Mouse (Mus musculus) retina, adult 2 months (tissue): Measurements from ENCODE around the gene Laptm5.

Experiments
- DNase-seq: peaks from one replicate; pipeline ENCODE4 v3.0.0-alpha.2; 2012; ENCODE audit warnings: low read depth, low spot score

The Laptm5 gene

DNA sequence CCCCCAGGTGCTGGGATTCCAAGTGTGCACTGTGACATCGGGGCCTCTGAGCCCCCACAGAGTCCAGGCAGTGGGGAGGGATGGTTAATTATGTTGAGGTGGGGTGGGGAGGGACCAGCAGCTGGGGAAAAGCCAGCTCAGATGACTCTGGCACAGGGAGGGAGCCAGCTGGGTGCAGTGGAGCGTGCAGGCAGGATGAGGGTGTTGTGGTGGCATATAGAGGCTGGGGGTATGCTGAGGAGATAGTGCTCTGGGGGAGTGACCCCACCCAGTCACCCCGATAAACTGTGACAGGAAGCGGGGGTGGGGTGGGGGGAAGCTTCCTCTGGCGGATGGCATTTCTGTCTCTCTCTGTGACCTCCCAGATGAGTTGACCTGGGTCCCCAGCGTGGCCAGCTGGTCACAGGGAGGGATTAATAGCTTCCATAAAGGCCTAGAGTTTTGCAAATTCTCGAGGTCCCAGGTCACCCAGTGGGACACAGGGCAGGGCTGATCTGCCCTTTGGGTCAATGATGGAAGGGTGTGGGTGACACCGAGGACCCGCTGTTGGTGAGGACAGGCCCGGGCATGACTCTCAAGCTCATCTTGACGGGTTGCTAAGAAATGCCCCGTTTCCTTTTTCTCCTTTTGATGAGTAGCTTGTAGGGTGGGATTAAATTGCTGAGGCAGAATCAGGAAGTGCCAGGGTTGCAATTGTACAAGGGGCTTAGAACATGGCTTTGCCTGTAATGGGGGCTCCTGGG, 8.2 kb downstream of the Laptm5 start:
- no peak for DNase-seq

DNA sequence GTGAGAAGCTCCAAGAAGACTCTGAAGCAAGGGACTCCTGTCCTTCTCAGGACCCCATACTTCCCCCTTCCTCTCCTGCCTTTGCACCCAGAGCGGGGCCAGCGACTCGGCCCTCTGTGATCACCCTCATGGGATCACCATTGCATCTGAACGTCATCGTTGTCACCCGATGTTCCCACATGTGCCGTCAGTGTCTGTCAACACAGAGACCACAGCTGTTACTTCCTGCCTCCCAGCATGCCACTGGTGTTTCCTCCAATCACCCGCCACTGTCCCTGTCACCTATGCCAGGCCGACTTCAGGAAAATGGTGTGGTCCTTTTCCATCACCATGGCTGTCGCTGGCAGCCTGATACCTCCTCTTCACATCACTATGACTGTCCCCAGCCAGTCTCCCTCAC, 9.1 kb downstream of the Laptm5 start:
- DNase-seq = no peak

DNA sequence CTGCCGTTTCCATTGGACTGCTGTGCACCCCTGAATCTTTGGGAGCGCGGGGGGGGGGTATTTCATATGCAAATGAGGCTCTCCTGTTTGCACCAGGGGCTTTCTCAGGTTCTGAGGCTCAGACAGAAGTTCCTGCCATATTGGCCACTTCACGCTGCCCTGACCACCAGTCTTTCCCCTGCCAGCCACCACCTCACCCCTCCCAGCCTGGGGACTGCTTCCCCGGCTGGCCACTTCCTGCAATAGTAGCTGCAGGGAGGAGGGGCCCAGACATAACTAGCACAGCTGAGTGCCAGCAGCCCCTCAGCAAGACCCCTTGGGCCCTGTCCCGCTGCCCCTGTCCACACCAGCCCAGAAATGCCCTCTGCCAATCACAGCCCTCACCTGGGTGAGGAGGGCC, 13.3 kb downstream of the Laptm5 start:
- no peak for DNase-seq

DNA sequence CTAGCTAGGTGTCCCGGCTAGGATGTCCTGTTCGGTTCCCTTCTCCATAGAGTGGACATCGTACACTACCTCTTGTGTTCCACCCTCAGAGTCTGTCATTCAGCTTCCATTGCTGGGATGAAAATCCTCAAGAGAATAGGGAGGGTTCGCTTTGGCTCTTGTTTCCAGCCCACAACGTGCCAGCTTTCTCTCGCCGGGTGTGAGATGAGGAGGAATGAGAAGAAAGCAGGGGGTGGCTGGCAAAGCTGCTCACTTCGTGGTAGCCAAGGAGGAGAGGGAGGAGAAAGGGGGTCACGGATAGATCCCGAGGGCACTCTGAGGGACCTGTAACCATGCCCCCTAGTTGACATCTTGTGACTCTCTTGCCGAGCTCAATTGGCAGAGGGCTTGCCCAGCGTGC, 14.9 kb downstream of the Laptm5 start:
- no peak for DNase-seq

DNA sequence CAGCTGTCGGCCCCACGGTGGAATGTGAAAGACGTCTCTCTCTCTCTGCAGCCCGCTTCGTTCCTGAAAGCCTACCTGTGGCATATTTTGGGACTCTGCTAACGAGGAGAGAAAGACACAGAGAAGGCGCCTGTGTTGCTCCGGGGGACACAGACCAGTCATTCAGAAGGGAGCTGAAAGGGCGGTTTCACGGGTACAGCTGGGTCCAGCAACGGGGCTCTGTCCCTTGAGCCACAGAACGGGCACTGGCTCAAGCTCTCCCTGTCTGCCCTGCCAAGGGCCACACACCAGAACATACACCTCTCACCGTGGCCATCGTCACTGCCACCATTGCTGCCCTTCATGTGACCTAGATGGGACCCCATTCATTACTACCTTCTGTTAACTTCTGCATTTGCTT, 29.7 kb downstream of the Laptm5 start:
- no peak for DNase-seq

DNA sequence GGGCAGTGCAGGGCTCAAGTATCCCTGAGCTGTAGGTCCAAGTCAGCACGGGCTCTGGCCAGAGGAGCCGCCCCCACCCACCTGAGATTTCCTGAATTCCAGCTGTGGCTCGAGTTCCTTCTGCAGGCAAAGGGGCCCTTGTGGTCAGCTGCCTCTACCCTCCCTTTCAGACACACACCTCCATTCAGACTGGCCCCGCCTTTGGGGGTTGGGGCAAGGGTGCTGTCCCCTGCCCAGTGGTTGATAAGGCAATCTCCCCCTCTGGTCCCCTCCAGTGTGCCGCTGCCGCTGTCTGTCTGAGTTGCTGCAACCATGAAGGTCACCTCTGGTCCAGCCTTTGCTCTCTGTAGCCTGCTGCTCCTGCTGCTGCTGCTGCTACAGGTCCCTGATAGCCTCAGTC, 31.2 kb downstream of the Laptm5 start, which contains the start of gene Matn1:
Matn1 (plus strand) TSS at position 274 of the 400 bp plus-strand sequence.
- no peak for DNase-seq

DNA sequence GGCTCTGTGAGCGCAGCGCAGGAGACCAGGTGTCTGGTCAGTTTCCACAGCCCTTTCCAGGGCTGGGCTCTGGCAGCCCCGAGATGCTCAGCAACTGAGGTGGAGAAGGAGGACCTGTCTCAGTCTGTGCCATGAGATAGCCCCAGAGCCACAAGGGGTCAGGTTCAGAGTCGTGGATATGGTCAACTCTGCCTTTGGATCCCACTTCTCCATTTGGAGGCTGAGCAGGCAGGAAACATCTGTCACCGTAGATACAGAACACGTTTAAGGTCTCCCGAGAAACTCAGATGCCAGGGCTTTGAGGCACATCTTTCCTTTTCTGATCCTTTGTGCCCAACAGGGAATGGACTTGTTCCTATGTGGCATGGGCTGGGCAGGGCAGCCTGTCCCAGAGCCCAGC, 31.9 kb downstream of the Laptm5 start:
- DNase-seq = no peak

DNA sequence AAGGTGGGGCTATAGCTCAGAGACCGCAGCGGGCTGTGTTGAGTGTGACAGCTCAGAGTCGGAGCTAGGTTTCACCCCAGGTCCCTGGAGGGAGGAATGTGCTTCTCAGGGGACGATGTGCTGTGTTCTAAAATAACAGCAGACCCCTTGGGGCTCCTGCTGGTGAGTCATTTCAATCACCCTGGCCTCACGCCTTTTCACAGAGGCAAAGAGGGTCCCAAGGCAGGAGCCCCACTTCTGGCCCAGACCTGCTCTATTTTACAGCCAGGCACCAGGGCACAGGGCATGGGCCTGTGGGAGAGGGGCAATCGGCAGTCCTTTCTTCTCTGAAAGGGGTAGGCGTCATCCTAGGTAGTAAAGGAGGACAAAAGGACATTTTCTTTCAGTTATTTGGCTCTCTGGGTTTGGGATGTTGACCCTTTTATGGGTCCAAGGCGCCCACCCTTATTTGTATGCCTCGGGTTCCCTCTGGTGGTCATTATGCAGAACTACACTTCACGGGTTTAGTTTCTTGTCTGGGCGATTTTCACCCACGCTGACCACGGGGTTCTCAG, 34.2 kb downstream of the Laptm5 start:
- DNase-seq = peak; percentile 13

DNA sequence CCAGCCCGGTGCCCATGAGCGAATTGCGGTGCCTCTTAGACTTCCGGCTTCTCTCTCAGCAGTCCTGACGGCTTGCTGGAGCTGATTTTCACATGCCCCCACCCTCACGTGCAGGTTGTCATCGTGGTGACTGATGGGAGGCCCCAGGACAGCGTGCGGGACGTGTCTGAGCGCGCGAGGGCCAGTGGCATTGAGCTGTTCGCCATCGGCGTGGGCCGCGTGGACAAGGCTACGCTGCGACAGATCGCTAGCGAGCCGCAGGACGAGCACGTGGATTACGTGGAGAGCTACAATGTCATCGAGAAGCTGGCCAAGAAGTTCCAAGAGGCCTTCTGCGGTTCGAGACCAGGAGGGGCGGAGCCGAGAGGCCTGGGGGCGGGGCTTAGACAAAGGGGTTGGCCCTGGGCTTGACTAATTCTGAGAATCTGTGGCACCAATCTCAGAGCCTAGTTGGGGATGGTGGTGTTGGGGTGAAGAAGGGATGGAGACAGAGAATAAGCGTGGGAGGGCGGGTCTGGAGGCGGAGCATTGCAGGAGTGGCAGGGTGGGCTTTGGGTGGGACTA, 37.0 kb downstream of the Laptm5 start:
- no peak for DNase-seq

DNA sequence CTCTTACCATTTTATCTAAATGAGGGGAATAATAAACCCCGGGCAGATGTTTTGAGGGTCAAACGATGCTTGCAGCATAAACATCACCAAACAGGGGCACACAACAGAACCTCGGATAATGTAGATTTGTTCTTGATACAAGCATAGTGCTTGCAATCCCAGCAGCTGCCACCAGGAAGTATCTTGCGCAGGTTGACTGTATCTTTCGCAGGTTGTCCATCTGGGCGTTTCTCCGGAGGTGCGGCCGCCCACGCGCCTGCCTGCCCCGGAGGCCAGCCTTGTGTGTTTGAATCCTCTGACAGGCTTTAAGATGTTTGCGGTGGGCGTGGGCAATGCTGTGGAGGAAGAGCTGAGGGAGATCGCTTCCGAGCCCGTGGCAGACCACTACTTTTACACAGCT, 39.6 kb downstream of the Laptm5 start:
- DNase-seq = no peak

DNA sequence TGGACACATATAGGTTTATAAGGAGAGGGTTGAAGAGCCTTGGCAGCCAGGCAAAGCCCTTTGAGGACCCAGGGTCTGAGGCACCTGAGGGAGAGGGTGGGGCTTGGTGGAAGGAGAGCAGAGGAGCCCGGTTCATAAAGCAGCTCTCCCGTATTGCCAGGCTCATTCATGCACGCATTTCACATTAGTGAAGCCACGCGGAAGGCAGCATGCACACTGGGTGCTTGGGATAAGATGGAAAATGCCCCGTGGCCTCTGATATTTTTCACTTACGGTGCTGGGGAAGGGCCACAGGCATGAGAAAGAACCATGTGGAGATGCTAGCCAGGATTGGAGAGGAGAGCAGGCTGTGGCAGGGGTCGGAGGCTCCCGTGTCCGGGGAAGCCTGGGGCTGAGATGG, 44.2 kb downstream of the Laptm5 start:
- no peak for DNase-seq

DNA sequence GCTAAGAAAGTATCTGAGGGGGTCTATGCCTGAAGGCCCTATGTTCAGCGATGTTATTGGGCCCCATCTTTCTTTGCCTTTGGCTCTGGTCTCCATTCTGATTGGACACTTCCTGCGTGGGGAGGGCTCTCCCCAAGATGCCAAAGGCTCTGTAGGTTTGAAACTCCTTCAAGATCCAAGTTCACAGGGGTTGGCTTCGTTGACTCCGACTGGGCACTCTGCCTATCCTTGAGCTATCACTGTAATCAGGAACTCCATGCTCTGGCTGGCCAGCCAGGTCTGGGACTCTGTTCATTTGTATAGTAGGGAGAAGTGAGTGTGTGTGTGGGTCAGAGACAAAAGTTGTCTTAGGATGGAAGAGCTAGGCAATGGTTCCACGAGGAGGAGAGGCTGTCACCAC, 45.9 kb downstream of the Laptm5 start:
- no peak for DNase-seq

DNA sequence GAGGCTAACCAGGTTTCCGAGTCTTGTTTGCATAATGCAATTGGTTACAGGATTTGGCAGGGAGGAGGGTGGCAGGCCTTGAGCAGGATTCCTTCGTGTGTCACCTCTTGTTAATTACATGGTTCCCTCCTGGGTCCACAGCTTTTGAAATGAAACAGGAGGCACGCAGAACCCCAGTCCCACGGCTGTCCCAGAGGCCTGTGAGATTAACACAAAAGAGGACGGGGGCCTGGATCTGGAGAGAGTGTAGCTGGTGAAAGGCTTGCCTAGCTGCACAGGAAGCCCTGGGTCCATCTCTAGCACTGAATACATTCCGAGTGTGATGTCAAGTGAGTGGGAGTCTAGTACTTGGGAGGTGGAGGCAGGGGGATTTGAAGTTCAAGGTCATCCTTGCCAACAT, 46.8 kb downstream of the Laptm5 start:
- DNase-seq = no peak

DNA sequence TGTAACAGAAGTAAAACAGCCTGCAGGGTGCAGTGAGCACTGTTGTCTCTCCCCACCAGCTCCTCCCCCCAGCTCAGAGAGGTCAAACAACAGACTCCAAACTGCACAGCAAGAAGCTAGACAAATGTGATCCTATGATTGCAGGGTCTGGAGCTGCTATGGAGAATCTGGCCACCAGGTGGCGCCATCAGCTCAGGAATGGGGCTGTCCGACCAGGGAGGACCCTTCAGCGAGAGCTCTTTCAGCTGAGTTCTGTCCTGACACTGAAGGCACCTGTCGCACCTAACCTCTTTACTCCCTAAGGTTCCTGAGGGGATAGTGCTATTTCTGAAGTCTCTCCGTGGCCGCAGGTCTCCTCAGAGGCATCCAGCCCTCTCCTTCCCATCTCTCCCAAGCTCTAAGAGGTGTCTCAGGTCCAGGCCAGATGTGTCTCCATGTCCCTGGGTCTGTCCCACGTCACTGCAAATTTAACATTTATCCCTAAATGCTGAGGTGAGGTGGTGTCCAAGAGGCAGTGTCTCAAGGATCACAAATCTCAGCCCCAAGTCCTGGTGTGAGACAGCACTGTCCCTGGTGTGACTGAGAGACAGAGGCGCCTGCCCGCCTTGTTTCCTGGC, 47.3 kb downstream of the Laptm5 start:
- peak; percentile 60 for DNase-seq

DNA sequence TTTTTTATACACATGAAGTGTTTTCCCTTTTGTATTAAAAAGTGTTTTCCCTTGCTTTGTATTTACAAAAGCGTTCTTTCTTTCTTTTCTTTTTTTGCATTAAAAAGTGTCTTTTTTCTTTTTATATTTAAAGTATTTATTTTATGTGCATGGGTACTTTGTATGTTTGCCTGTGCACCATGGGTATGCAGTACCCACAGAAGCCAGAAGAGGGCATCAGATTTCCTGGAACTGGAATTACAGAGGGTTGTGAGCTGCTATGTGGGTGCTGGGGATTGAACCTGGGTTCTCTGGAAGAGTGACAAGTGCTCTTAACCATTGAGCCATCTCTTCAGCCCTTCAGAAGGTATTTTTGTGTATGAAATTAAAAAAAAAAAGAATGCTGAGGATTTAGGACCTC, 58.4 kb downstream of the Laptm5 start:
- no peak for DNase-seq

DNA sequence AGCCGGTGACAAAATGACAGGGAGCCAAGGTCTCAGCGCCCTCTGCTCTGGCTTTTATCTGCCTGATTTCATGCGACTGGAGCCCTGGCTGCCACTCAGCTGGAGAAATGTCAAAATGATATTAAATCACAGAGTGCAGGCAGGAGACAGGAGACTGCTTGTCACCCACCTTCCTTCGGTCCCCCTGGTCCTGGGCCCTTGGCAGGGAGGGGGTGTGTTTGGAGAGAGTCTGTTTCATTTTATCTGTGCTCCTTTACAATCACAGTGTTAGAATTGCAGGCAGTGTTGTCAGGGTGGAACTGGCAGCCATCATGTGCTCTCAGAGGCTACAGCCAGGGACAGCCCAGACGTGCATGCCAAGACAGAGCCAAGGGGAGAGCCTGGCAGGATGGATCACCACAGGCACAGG, 59.5 kb downstream of the Laptm5 start:
- DNase-seq = peak; percentile 11

DNA sequence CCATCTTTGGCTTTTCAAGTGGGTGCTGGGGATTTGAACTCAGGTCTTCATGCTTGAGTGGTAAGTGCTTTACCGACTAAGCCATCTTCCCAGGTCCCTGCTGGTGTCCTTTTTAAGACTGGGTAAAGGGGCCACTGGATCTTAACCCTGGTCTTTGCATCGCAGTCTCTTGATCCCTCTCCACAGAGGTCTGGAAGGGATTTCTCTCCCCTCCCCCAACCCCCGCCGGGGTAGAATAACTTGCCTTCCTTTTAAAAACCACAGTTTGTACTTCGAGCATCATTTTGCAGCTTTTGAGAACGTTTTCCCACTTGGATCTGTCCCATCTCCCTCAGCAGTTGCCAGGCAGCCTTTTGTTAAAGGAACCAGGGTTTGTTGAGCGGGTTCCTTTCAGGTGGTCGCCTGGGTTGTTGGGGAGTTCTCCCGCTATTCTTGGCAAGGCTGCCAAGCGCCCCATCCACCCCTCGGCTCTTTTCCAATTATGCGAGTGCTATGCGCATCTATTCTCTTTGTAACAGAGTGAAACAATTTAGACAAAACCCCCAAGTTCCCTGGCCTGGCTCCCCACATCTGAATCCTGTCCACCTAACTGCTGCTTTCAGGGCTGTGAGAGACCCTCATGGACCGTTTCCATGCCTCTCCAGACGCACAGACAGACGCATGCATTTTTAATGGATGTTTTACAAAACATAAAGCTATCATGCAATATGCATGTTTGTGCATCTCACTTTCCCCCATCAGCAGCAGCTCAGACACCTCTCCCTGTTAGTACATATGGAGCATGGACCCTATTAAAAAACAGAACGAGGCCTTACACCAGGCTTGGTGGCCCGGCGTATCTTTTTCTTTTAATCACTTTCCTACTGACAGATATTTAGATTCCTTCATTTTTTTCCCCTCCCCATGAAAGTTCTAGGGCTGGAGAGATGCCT, 60.7 kb downstream of the Laptm5 start:
- no peak for DNase-seq

DNA sequence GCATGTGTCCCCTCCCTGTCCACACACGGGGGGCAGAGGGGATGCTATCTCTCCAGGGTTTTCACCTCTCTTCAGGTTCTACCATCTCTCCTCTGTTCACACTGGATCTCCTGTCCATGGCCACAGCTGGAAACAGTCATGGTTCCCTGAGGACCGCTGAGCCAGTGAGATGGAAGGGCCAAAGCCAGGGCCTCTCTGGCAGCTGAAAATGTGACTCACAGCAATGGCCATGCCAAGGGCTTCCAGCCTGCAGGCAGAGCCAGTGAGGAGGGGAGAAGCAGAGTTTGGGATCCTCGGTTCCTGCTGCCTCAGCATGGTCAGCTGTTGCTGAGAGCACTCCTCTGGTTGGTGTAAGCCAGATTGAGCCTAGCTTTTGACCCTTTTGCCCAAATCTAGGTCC, 66.1 kb downstream of the Laptm5 start:
- DNase-seq = no peak

DNA sequence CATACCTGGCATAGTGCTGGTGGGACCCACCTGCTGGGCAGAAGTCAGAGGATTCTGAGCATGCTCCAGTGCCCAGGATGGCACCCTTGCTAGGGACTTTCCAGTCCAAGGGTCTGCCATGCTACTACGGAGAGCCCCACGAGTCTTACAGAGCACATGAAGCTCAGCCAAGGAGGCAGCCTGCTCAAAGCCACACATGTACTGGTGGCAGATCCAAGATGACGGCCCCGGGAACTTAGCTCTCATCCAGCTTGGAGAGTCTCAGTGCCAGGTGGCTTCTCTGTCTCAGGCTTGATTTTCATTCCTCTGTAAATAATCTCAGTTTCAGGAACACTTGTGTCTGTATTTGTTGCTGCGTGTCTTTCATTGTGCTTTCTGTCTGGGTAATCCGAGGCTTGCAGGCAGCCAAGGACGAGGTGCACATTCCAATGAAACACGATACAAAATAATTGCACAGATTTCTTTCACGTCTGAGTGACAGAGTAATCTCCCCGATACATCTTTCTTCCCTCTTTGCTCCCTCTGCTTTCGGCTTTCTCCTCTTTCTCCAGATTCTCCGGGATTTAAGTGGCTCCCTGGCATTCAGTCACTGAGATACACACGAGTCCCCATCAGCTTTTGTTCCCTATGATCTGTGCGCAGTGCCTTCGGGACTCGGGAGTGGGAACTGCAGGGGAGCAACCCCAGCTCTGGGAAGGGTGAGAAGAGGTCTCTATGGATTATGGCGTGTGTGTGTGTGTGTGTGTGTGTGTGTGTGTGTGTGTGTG, 71.7 kb downstream of the Laptm5 start:
- DNase-seq = no peak
